Comparison of ENCODE assay signal across 7 mouse cellular contexts in genomic region chr11:120467736-120468092, GRCm38 (mm10). TPM values are rescaled to one million over a fixed set of nuclear protein-coding genes. Genes with fewer than 3 reads are reported as not detected.
DNase-seq lines count a peak whose midpoint lies in the region; ATAC-seq lines count a peak whose summit lies in the region.

No protein-coding gene starts in this region.

- no peak for ATAC-seq in lung, embryonic 15.5 days (ENCODE audit: borderline replicate concordance, extremely low read depth, low FRiP score, low TSS enrichment)
- ATAC-seq in neural tube, embryonic 15.5 days (ENCODE audit: low FRiP score): no peak; the same call in 1 of the 2 replicates

- H3K4me2 ChIP-seq in lung, embryonic 15.5 days: peak overlapping the region; percentile 81
- H3K4me2 ChIP-seq in neural tube, embryonic 15.5 days: peak overlapping the region; percentile 93

- H3K4me3 ChIP-seq in lung, embryonic 15.5 days: peak overlapping the region; percentile 96
- peak overlapping the region; percentile 68 for H3K4me3 ChIP-seq in forebrain, embryonic 10.5 days
- peak overlapping the region; percentile 88 for H3K4me3 ChIP-seq in limb, embryonic 10.5 days
- H3K4me3 ChIP-seq in neural tube, embryonic 15.5 days (replicated peaks): peak overlapping the region; percentile 97

- no peaks in the 10 kb centered on the region for H3K27me3 ChIP-seq in lung, embryonic 15.5 days
- H3K27me3 ChIP-seq in forebrain, embryonic 10.5 days (ENCODE audit: poor library complexity, severe bottlenecking): no peaks in the 10 kb centered on the region
- no peaks in the 10 kb centered on the region for H3K27me3 ChIP-seq in limb, embryonic 10.5 days (ENCODE audit: low read depth, poor library complexity, severe bottlenecking)
- H3K27me3 ChIP-seq in neural tube, embryonic 15.5 days (replicated peaks): no peaks in the 10 kb centered on the region

- under 1% methylated on average over 33 of the region's 33 CpGs for WGBS in lung, embryonic 15.5 days
- under 1% methylated on average over 33 of the region's 33 CpGs for WGBS in forebrain, embryonic 10.5 days
- WGBS in limb, embryonic 10.5 days: under 1% methylated on average over 33 of the region's 33 CpGs
- WGBS in neural tube, embryonic 15.5 days: 1% methylated on average over 33 of the region's 33 CpGs

- peaks cover 57% of the 10 kb centered on the region for H3K36me3 ChIP-seq in lung, embryonic 15.5 days
- peaks cover 69% of the 10 kb centered on the region for H3K36me3 ChIP-seq in forebrain, embryonic 10.5 days (replicated peaks)
- peaks cover 69% of the 10 kb centered on the region for H3K36me3 ChIP-seq in limb, embryonic 10.5 days
- H3K36me3 ChIP-seq in neural tube, embryonic 15.5 days: peaks cover 60% of the 10 kb centered on the region

- DNase-seq in lung, adult 18-20 months: no peak
- no peak for DNase-seq in forebrain, embryonic 10.5 days (ENCODE audit: extremely low spot score, low spot score)
- no peak for DNase-seq in limb, embryonic 10.5 days (ENCODE audit: low spot score)
- no peak for DNase-seq in adrenal gland, postnatal 14 days
- DNase-seq in cerebellum, adult 9-10 months: no peak

- H3K27ac ChIP-seq in lung, embryonic 15.5 days: 0 out of 2 replicates have a peak overlapping the region, but pooled peaks have one; percentile 3
- H3K27ac ChIP-seq in forebrain, embryonic 10.5 days: peak overlapping the region; percentile 89
- H3K27ac ChIP-seq in limb, embryonic 10.5 days: peak overlapping the region; percentile 88
- peak overlapping the region; percentile 78 for H3K27ac ChIP-seq in neural tube, embryonic 15.5 days (replicated peaks)

- no peaks in the 10 kb centered on the region for H3K9me3 ChIP-seq in lung, embryonic 15.5 days
- H3K9me3 ChIP-seq in forebrain, embryonic 10.5 days: no peaks in the 10 kb centered on the region
- H3K9me3 ChIP-seq in limb, embryonic 10.5 days (replicated peaks): no peaks in the 10 kb centered on the region
- no peaks in the 10 kb centered on the region for H3K9me3 ChIP-seq in neural tube, embryonic 15.5 days (replicated peaks)

- H3K4me1 ChIP-seq in lung, embryonic 15.5 days: peaks cover 20% of the 10 kb centered on the region
- peaks cover 27% of the 10 kb centered on the region for H3K4me1 ChIP-seq in forebrain, embryonic 10.5 days
- H3K4me1 ChIP-seq in limb, embryonic 10.5 days: peaks cover 27% of the 10 kb centered on the region
- peaks cover 33% of the 10 kb centered on the region for H3K4me1 ChIP-seq in neural tube, embryonic 15.5 days

- H3K9ac ChIP-seq in lung, embryonic 15.5 days: peak overlapping the region; percentile 92
- H3K9ac ChIP-seq in neural tube, embryonic 15.5 days (replicated peaks): peak overlapping the region; percentile 96

RNA-seq across cellular contexts. Expression of gene Arl16, which starts 0.3 kb away (rescaled TPM):
- 43.8 and 44.6 TPM in 2 replicates for polyA plus RNA-seq in lung, embryonic 15.5 days (2015; fragmentation: Nextera tagmentation; extraction: Ambion mirVana)
- 60.7 and 62.1 TPM in 2 replicates for polyA plus RNA-seq in forebrain, embryonic 10.5 days (2016; fragmentation: Nextera tagmentation; extraction: Ambion mirVana)
- polyA plus RNA-seq in limb, embryonic 10.5 days (2016; fragmentation: Nextera tagmentation; extraction: Ambion mirVana): 54.2 and 65.6 TPM in 2 replicates
- 68.1 and 76.7 TPM in 2 replicates for polyA plus RNA-seq in neural tube, embryonic 15.5 days (2015; fragmentation: Nextera tagmentation; extraction: Ambion mirVana)
- total RNA-seq in adrenal gland, postnatal 14 days (2021): 19.6 and 23.4 TPM in 2 replicates

RNA-seq across cellular contexts. Expression of gene Ccdc137, which starts 9.8 kb away (rescaled TPM):
- polyA plus RNA-seq in lung, embryonic 15.5 days (2015; fragmentation: Nextera tagmentation; extraction: Ambion mirVana): 31.2 and 35.5 TPM in 2 replicates
- 39.6 and 46.3 TPM in 2 replicates for polyA plus RNA-seq in forebrain, embryonic 10.5 days (2016; fragmentation: Nextera tagmentation; extraction: Ambion mirVana)
- 48.9 and 56.7 TPM in 2 replicates for polyA plus RNA-seq in limb, embryonic 10.5 days (2016; fragmentation: Nextera tagmentation; extraction: Ambion mirVana)
- polyA plus RNA-seq in neural tube, embryonic 15.5 days (2015; fragmentation: Nextera tagmentation; extraction: Ambion mirVana): 24.5 and 26.6 TPM in 2 replicates
- 20.6 and 28.1 TPM in 2 replicates for total RNA-seq in adrenal gland, postnatal 14 days (2021)

RNA-seq across cellular contexts. Expression of gene Oxld1, which starts 9.8 kb away (rescaled TPM):
- 12.7 and 13.0 TPM in 2 replicates for polyA plus RNA-seq in lung, embryonic 15.5 days (2015; fragmentation: Nextera tagmentation; extraction: Ambion mirVana)
- polyA plus RNA-seq in forebrain, embryonic 10.5 days (2016; fragmentation: Nextera tagmentation; extraction: Ambion mirVana): 8.7 and 11.8 TPM in 2 replicates
- polyA plus RNA-seq in limb, embryonic 10.5 days (2016; fragmentation: Nextera tagmentation; extraction: Ambion mirVana): 9.7 and 10.5 TPM in 2 replicates
- polyA plus RNA-seq in neural tube, embryonic 15.5 days (2015; fragmentation: Nextera tagmentation; extraction: Ambion mirVana): 12.1 and 12.8 TPM in 2 replicates
- total RNA-seq in adrenal gland, postnatal 14 days (2021): 53.9 and 58.6 TPM in 2 replicates

RNA-seq across cellular contexts. Expression of gene Pde6g, which starts 14.4 kb away (rescaled TPM):
- polyA plus RNA-seq in lung, embryonic 15.5 days (2015; fragmentation: Nextera tagmentation; extraction: Ambion mirVana): 0.25 and 0.31 TPM in 2 replicates
- polyA plus RNA-seq in forebrain, embryonic 10.5 days (2016; fragmentation: Nextera tagmentation; extraction: Ambion mirVana): 0.25 and 0.41 TPM in 2 replicates
- polyA plus RNA-seq in limb, embryonic 10.5 days (2016; fragmentation: Nextera tagmentation; extraction: Ambion mirVana): 0.24 TPM in 1 of 2 replicates, not detected in the other
- polyA plus RNA-seq in neural tube, embryonic 15.5 days (2015; fragmentation: Nextera tagmentation; extraction: Ambion mirVana): 0.09 and 0.28 TPM in 2 replicates
- total RNA-seq in adrenal gland, postnatal 14 days (2021): 0.33 TPM in 1 of 2 replicates, not detected in the other

RNA-seq across cellular contexts. Expression of gene Mrpl12, which starts 16.7 kb away (rescaled TPM):
- 125 and 133 TPM in 2 replicates for polyA plus RNA-seq in lung, embryonic 15.5 days (2015; fragmentation: Nextera tagmentation; extraction: Ambion mirVana)
- polyA plus RNA-seq in forebrain, embryonic 10.5 days (2016; fragmentation: Nextera tagmentation; extraction: Ambion mirVana): 211 and 215 TPM in 2 replicates
- 187 and 250 TPM in 2 replicates for polyA plus RNA-seq in limb, embryonic 10.5 days (2016; fragmentation: Nextera tagmentation; extraction: Ambion mirVana)
- 142 and 144 TPM in 2 replicates for polyA plus RNA-seq in neural tube, embryonic 15.5 days (2015; fragmentation: Nextera tagmentation; extraction: Ambion mirVana)
- total RNA-seq in adrenal gland, postnatal 14 days (2021): 161 TPM in 2 replicates

Comparison
In these comparisons a context has a peak if more than half of its experiments do, and no peak if none do; other contexts are left out.
1. H3K27ac ChIP-seq: peak in every context shown above with its lines; median percentile 89 in forebrain, embryonic 10.5 days; 88 in limb, embryonic 10.5 days; 78 in neural tube, embryonic 15.5 days; 3 in lung, embryonic 15.5 days.